ENCODE assay signal across 8 mouse cellular contexts in genomic region chr19:46394712-46395108, GRCm38 (mm10). TPM values are rescaled to one million over a fixed set of nuclear protein-coding genes. Genes with fewer than 3 reads are reported as not detected.
DNase-seq lines count a peak whose midpoint lies in the region; ATAC-seq lines count a peak whose summit lies in the region.

No protein-coding gene starts in this region.

- no peak for DNase-seq in lung, postnatal 4 days
- DNase-seq in thymus, postnatal 36 days: no peak
- DNase-seq in adrenal gland, postnatal 10 days: no peak
- DNase-seq in frontal cortex, postnatal 10 days (ENCODE audit: low spot score in 2 of 2): no peak

- no peaks in the 10 kb centered on the region for H3K36me3 ChIP-seq in lung, embryonic 15.5 days
- no peaks in the 10 kb centered on the region for H3K36me3 ChIP-seq in embryonic facial prominence, embryonic 12.5 days
- H3K36me3 ChIP-seq in intestine, embryonic 15.5 days: no peaks in the 10 kb centered on the region
- 0 out of 2 replicates have a peak, but pooled peaks cover 9% of the 10 kb centered on the region for H3K36me3 ChIP-seq in neural tube, embryonic 13.5 days

- peaks cover 48% of the 10 kb centered on the region for H3K4me1 ChIP-seq in lung, embryonic 15.5 days
- H3K4me1 ChIP-seq in embryonic facial prominence, embryonic 12.5 days: peaks cover 38% of the 10 kb centered on the region
- H3K4me1 ChIP-seq in intestine, embryonic 15.5 days (replicated peaks): peaks cover 26% of the 10 kb centered on the region
- peaks cover 46% of the 10 kb centered on the region for H3K4me1 ChIP-seq in neural tube, embryonic 13.5 days (replicated peaks)

- no peaks in the 10 kb centered on the region for H3K9me3 ChIP-seq in lung, embryonic 15.5 days
- no peaks in the 10 kb centered on the region for H3K9me3 ChIP-seq in embryonic facial prominence, embryonic 12.5 days
- H3K9me3 ChIP-seq in intestine, embryonic 15.5 days: no peaks in the 10 kb centered on the region
- no peaks in the 10 kb centered on the region for H3K9me3 ChIP-seq in neural tube, embryonic 13.5 days

- peak overlapping the region; percentile 90 for H3K4me2 ChIP-seq in lung, embryonic 15.5 days
- peak overlapping the region; percentile 88 for H3K4me2 ChIP-seq in embryonic facial prominence, embryonic 12.5 days (replicated peaks)
- H3K4me2 ChIP-seq in intestine, embryonic 15.5 days (replicated peaks): peak overlapping the region; percentile 86
- peak overlapping the region; percentile 99 for H3K4me2 ChIP-seq in neural tube, embryonic 13.5 days

- peak overlapping the region; percentile 39 for H3K9ac ChIP-seq in lung, embryonic 15.5 days
- peak overlapping the region; percentile 80 for H3K9ac ChIP-seq in embryonic facial prominence, embryonic 12.5 days
- H3K9ac ChIP-seq in intestine, embryonic 15.5 days: peak overlapping the region; percentile 34
- peak overlapping the region; percentile 78 for H3K9ac ChIP-seq in neural tube, embryonic 13.5 days

- peak overlapping the region; percentile 76 for H3K4me3 ChIP-seq in lung, embryonic 15.5 days
- H3K4me3 ChIP-seq in embryonic facial prominence, embryonic 12.5 days: peak overlapping the region; percentile 79
- peak overlapping the region; percentile 70 for H3K4me3 ChIP-seq in intestine, embryonic 15.5 days (replicated peaks)
- peak overlapping the region; percentile 66 for H3K4me3 ChIP-seq in neural tube, embryonic 13.5 days

- no peaks in the 10 kb centered on the region for H3K27me3 ChIP-seq in lung, embryonic 15.5 days
- no peaks in the 10 kb centered on the region for H3K27me3 ChIP-seq in embryonic facial prominence, embryonic 12.5 days
- H3K27me3 ChIP-seq in intestine, embryonic 15.5 days (replicated peaks): no peaks in the 10 kb centered on the region
- H3K27me3 ChIP-seq in neural tube, embryonic 13.5 days: no peaks in the 10 kb centered on the region

- H3K27ac ChIP-seq in lung, embryonic 15.5 days: no peak overlapping the region
- no peak overlapping the region for H3K27ac ChIP-seq in embryonic facial prominence, embryonic 12.5 days
- no peak overlapping the region for H3K27ac ChIP-seq in intestine, embryonic 15.5 days
- no peak overlapping the region for H3K27ac ChIP-seq in neural tube, embryonic 13.5 days (replicated peaks)

- 4% methylated on average over 10 of the region's 10 CpGs for WGBS in lung, embryonic 15.5 days
- 6% methylated on average over 10 of the region's 10 CpGs for WGBS in embryonic facial prominence, embryonic 12.5 days
- WGBS in intestine, embryonic 15.5 days: 5% methylated on average over 10 of the region's 10 CpGs
- WGBS in neural tube, embryonic 13.5 days: 6% methylated on average over 10 of the region's 10 CpGs

- ATAC-seq in lung, embryonic 15.5 days (ENCODE audit: borderline replicate concordance, extremely low read depth, low FRiP score, low TSS enrichment): no peak
- ATAC-seq in embryonic facial prominence, embryonic 12.5 days (ENCODE audit: insufficient number of reproducible peaks, insufficient read depth, low FRiP score, low TSS enrichment): no peak
- ATAC-seq in intestine, embryonic 15.5 days: no peak; the same call in 1 of the 2 replicates
- ATAC-seq in neural tube, embryonic 13.5 days (ENCODE audit: low read depth): no peak

RNA-seq across cellular contexts. Expression of gene Actr1a, which starts 0.8 kb away (rescaled TPM):
- 137 and 139 TPM in 2 replicates for polyA plus RNA-seq in lung, embryonic 15.5 days (2015; fragmentation: Nextera tagmentation; extraction: Ambion mirVana)
- polyA plus RNA-seq in embryonic facial prominence, embryonic 12.5 days (2016; fragmentation: Nextera tagmentation; extraction: Ambion mirVana): 157 and 161 TPM in 2 replicates
- 114 and 118 TPM in 2 replicates for polyA plus RNA-seq in intestine, embryonic 15.5 days (2015; fragmentation: Nextera tagmentation; extraction: Ambion mirVana)
- polyA plus RNA-seq in neural tube, embryonic 13.5 days (2015; fragmentation: Nextera tagmentation; extraction: Ambion mirVana): 292 and 297 TPM in 2 replicates
- 100 to 1,000 TPM; 100 to 106 TPM for total RNA-seq in adrenal gland, postnatal 10 days (2021)

RNA-seq across cellular contexts. Expression of gene Sufu, which starts 2.0 kb away (rescaled TPM):
- 31.9 and 34.5 TPM in 2 replicates for polyA plus RNA-seq in lung, embryonic 15.5 days (2015; fragmentation: Nextera tagmentation; extraction: Ambion mirVana)
- polyA plus RNA-seq in embryonic facial prominence, embryonic 12.5 days (2016; fragmentation: Nextera tagmentation; extraction: Ambion mirVana): 44.9 and 47.6 TPM in 2 replicates
- polyA plus RNA-seq in intestine, embryonic 15.5 days (2015; fragmentation: Nextera tagmentation; extraction: Ambion mirVana): 20.7 and 21.4 TPM in 2 replicates
- 24.8 and 27.9 TPM in 2 replicates for polyA plus RNA-seq in neural tube, embryonic 13.5 days (2015; fragmentation: Nextera tagmentation; extraction: Ambion mirVana)
- total RNA-seq in adrenal gland, postnatal 10 days (2021): 10 to 100 TPM; 21.5 to 23.4 TPM

RNA-seq across cellular contexts. Expression of gene 2310034G01Rik, which starts 44.6 kb away (rescaled TPM):
- polyA plus RNA-seq in lung, embryonic 15.5 days (2015; fragmentation: Nextera tagmentation; extraction: Ambion mirVana): 2.0 and 2.4 TPM in 2 replicates
- 2.2 and 2.3 TPM in 2 replicates for polyA plus RNA-seq in embryonic facial prominence, embryonic 12.5 days (2016; fragmentation: Nextera tagmentation; extraction: Ambion mirVana)
- 1.1 and 1.7 TPM in 2 replicates for polyA plus RNA-seq in intestine, embryonic 15.5 days (2015; fragmentation: Nextera tagmentation; extraction: Ambion mirVana)
- 2.5 and 3.5 TPM in 2 replicates for polyA plus RNA-seq in neural tube, embryonic 13.5 days (2015; fragmentation: Nextera tagmentation; extraction: Ambion mirVana)
- under 1 TPM; 0.33 to 0.58 TPM for total RNA-seq in adrenal gland, postnatal 10 days (2021)

RNA-seq across cellular contexts. Expression of gene Mfsd13a, which starts 53.8 kb away (rescaled TPM):
- 10.1 and 10.5 TPM in 2 replicates for polyA plus RNA-seq in lung, embryonic 15.5 days (2015; fragmentation: Nextera tagmentation; extraction: Ambion mirVana)
- 4.4 and 4.6 TPM in 2 replicates for polyA plus RNA-seq in embryonic facial prominence, embryonic 12.5 days (2016; fragmentation: Nextera tagmentation; extraction: Ambion mirVana)
- polyA plus RNA-seq in intestine, embryonic 15.5 days (2015; fragmentation: Nextera tagmentation; extraction: Ambion mirVana): 13.5 and 14.2 TPM in 2 replicates
- 10.3 and 10.6 TPM in 2 replicates for polyA plus RNA-seq in neural tube, embryonic 13.5 days (2015; fragmentation: Nextera tagmentation; extraction: Ambion mirVana)
- 1 to 10 TPM; 4.6 to 7.4 TPM for total RNA-seq in adrenal gland, postnatal 10 days (2021)

RNA-seq across cellular contexts. Expression of gene Cuedc2, which starts 56.2 kb away (rescaled TPM):
- 146 and 154 TPM in 2 replicates for polyA plus RNA-seq in lung, embryonic 15.5 days (2015; fragmentation: Nextera tagmentation; extraction: Ambion mirVana)
- 207 TPM in 2 replicates for polyA plus RNA-seq in embryonic facial prominence, embryonic 12.5 days (2016; fragmentation: Nextera tagmentation; extraction: Ambion mirVana)
- 126 and 138 TPM in 2 replicates for polyA plus RNA-seq in intestine, embryonic 15.5 days (2015; fragmentation: Nextera tagmentation; extraction: Ambion mirVana)
- polyA plus RNA-seq in neural tube, embryonic 13.5 days (2015; fragmentation: Nextera tagmentation; extraction: Ambion mirVana): 318 and 357 TPM in 2 replicates
- total RNA-seq in adrenal gland, postnatal 10 days (2021): 10 to 100 TPM; 78.9 to 90.4 TPM
